Mouse (Mus musculus): ENCODE results near the gene Osbpl9. TPM values are rescaled to one million over a fixed set of nuclear protein-coding genes. Genes with fewer than 3 reads are reported as not detected.

The Osbpl9 gene
- total RNA-seq, 2 experiments from 2014 or later: 77.0 to 98.7 TPM

DNA sequence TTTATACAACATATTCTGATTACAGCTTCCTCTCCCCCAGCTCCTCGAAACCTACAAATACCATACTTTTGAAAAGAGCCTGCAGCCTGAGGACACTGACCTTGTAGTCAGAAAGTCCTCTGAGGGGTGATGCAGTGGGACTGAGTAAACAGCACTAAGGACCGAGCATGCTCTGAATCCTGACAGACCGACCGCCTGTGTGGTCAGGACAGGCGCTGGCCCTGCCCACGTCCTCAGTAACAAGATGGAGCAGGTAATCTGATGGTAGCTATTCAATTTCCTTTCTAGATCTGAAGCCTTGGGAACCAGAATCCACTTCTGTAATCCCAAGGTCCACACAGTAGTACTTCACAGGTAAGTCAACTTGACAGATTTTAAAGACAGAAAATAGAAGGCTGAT lies 93.1 kb downstream of the Osbpl9 start:
- DNase-seq (ENCODE audit: low spot score in 2 of 2): no peak

DNA sequence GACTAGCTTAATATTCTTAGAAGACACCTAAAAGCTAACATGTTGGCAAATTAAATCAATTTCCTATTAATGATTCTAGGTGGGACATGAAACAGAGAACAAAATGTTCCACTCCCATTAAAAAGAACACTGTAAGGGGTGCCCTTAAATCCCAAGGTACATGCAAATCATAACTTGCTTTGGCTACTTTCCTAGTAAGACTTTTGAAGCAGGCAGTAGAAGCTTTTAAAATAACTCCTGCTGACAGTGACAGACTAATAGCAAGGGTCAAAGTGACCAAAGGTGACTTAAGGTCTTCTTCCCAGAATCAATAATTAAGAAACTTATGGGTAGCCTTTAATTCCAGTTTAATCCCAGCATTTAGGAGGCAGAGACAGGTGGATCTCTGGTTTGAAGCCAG lies 95.5 kb downstream of the Osbpl9 start:
- no peak for DNase-seq (ENCODE audit: low spot score in 2 of 2)

GRCm38 (mm10) chr4:109106034-109106433 lies 96.0 kb downstream of the Osbpl9 start:
- DNase-seq (ENCODE audit: low spot score in 2 of 2): peak in 1 of 2 experiments; percentile 27

DNA sequence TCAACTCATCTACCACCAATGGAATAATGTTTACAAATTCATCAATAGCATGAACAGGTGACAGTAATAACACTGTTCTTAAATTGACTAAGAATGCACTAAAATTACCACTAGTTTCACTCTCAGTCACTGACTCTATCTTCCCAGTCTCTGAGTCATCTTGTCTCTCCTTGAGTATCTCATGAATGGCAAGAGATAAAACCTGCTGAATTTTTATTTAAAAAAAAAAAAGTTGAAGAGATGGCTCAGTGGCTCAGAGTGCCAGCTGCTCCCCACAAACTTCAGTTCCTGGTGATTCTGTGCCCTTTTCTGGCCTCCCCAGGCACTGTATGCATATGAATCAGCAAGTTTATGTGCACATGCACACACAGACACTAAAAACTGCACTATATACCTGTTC lies 96.8 kb downstream of the Osbpl9 start:
- no peak for DNase-seq (ENCODE audit: low spot score in 2 of 2)

DNA sequence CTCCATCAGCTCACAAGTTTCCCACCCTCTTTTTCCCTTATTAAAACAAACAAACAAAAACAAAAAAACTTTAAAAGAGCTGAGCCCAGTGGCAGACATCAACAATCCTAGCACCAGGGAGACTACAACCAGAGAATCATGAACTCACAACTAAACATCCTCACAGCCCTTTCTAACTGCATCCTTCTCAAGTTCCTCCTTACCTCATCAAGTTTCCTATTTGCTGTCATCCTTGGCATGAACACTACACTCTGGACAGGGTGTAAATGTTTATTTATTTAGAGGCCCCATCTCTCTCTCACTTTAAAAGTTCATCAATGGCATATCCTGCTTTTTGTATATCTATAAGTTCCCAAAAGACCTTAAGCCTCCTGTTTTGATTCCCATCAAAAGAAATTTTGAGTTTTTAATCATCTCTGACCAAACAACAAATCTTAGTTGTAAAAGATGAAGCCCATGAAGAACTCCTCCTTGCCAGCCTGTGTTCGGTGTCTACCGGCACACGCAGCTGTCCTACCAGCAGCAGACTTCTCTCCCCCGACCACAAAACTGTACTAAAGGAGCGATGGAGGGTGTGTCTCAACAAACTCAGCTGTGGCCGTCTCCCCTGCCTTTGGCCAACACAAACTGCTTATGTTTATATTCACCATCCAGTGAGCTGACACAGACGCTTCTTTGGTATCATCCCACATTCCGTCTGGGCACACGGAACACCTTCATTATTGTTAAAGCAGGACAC lies 98.8 kb downstream of the Osbpl9 start:
- no peak for DNase-seq (ENCODE audit: low spot score in 2 of 2)

GRCm38 (mm10) chr4:109102574-109102973 lies 99.5 kb downstream of the Osbpl9 start:
- no peak for DNase-seq (ENCODE audit: low spot score in 2 of 2)

DNA sequence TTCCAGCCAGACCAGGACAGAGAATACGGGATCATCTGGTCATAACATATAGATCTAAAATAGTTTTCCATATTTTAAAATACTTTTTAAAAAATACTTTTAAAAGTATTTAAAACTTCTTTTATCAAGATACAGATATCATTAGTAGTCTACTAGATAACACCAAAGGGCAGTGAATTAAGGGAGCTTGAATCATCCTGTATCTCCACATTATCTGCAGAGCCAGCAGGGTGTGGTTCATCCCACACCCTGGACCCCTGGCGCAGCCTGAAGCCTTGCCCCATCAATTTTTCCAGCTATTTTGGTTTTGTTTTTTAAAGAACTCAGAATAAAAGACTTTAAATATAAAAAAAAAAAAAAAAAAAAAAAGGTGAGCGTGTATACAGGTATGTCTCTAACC lies 103.2 kb downstream of the Osbpl9 start:
- DNase-seq (ENCODE audit: low spot score in 2 of 2): no peak

DNA sequence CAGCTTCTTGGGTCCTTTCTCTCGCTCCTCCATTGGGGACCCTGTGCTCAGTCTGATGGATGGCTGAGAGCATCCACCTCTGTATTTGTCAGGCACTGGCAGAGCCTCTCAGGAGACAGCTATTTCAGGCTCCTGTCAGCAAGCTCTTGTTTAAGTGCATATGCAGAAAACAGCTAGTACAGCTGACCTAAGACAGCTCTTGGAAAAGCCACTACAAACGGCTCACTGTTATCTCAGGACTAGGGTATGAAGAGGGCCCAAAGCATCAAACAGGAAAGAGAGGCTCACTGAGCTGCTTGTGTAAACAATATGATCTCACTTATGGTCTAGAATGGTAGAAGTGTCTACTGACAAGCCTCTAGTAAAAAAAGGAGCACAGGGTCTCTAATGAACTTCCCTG lies 107.8 kb downstream of the Osbpl9 start:
- DNase-seq (ENCODE audit: low spot score in 2 of 2): no peak

DNA sequence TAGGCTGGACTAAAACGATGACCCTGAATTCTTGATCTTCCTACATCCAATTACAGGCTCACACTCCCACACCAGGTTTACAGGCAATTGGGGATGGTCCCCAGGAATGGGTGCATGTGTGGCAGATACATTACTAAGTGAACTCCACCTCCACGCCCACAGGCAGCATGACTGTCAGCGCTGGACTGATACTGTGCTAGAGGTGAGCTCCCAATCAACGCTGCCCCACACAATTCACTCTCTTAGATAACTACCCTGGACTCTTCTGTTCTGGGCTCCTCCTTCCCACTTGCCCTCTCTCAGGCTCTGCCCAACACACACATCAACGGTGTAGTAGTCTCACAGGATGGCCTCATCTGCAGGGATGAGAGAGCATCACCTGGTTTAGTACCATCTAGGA lies 109.7 kb downstream of the Osbpl9 start:
- DNase-seq (ENCODE audit: low spot score in 2 of 2): no peak

DNA sequence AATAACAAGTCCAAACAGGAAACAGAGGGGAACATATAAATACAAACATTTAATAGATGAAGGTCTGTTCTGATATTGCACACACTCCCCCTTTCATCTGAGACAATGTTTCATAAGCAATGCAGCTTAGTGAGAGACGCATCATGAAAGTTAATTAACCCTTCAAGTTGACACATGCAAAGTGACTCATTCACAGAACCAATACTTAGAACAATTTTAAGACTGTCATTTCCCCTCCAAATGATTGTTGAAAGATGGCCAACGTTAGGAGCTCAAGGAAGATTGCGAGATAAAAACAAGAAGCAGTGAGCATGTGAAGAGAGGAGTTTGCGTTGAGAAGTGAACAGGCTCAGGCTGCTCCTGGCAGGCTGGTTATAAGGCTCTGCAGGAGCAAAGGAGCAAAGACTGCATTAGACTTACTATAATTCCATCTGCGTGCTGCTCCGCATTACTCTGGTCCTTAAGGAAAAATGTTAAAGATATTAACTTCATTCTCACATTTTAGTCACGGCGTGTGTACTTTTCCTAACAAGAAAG lies 110.8 kb downstream of the Osbpl9 start:
- no peak for DNase-seq (ENCODE audit: low spot score in 2 of 2)

GRCm38 (mm10) chr4:109089999-109090398 lies 112.1 kb downstream of the Osbpl9 start:
- no peak for DNase-seq (ENCODE audit: low spot score in 2 of 2)

- DNase-seq (ENCODE audit: low spot score in 2 of 2): no peak
Measured at GRCm38 (mm10) chr4:109089171-109089570, 112.9 kb downstream of the Osbpl9 start.

DNA sequence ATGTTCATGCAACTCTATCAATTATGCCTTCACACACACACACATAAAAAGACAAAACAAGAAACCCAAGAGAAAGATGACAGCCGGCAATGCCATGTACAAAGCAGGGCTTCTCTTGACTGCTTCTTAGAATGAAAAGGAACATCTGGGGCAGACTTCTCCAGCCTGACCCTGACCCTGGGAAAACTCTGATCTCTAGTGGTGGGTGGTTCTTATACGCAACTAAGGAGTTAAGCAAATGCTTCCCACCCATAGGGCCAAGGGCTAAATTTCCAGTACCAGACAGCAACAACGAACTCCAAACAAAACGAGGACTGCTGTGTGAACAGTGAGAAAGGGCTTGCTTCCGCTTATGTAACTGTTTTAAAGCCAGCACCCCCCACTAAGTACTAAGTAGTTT lies 122.0 kb downstream of the Osbpl9 start:
- no peak for DNase-seq (ENCODE audit: low spot score in 2 of 2)

DNA sequence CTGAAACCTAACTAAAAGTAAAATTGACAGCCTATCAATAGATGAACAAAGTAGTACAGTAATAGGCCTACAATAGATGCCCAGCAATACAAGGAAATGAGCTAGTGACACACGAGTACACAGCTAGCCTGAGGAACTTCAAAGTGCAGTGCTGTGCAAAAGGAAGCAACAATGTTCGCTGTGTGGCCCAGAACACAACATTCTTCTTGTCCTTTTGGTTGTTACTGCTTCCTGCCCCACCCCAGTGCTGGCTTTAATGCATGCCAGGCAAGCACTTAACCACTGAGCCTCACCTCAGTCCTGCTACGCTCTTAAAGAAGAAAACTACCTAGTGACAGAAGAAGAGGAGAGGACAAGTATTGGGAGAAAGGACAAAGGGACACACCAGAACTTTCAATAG lies 122.4 kb downstream of the Osbpl9 start:
- DNase-seq (ENCODE audit: low spot score in 2 of 2): no peak

DNA sequence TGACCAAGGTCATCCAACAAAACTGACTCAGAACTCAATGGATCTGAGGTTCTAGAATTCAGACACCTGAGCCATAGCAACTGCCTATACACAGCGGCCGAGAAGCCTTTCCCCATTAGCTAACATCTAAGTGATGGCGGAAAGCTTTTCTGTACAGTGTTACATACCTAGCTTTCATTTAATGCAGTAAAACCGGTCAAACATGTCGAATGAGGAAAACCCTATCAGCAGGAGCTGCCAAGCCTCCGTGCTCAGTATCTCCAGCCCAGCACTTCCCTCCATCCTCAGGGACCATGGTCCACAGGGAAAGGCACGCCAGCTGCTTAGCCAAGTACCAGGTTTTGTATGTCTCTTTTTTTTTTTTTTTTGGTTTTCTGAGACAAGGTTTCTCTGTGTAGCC lies 123.1 kb downstream of the Osbpl9 start:
- no peak for DNase-seq (ENCODE audit: low spot score in 2 of 2)

DNA sequence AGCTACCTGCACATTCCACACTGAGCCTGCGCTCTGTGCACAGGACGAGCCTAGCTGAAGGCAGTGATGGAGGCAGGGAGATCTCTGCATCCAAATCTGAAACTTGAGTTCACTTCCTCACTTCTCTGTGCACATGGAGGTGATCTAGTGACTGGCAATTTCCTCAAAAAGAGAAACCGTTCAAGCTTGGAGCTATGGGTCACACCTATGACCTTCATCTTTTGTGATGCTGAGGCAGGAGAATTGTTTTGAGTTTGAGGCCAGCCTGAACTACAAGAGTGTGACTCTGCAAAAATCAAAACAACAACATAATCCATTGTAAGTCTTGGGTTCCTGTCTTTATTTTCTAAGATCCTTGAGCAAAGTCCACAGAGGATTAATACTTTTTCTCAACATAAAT lies 128.8 kb downstream of the Osbpl9 start:
- no peak for DNase-seq (ENCODE audit: low spot score in 2 of 2)

DNA sequence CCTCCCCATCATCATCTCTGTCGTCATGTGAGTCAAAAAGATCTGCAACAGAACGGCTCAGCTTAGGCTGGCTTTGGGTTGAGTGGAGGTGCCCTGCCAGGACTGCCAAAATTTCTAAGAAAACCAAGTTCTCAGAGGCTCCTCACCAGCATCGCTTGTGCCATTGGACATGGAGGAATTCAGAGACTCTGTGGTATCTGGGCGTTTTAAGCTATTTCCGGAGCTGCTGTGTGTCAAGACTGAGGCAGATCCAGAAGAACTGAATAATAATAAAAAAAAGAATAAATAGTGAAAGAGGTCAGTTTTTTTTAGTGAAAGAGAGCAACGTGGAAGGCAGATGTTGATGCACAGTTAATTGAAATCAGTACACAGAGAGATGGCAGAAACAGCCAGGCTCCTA lies 129.2 kb downstream of the Osbpl9 start:
- DNase-seq (ENCODE audit: low spot score in 2 of 2): no peak

DNA sequence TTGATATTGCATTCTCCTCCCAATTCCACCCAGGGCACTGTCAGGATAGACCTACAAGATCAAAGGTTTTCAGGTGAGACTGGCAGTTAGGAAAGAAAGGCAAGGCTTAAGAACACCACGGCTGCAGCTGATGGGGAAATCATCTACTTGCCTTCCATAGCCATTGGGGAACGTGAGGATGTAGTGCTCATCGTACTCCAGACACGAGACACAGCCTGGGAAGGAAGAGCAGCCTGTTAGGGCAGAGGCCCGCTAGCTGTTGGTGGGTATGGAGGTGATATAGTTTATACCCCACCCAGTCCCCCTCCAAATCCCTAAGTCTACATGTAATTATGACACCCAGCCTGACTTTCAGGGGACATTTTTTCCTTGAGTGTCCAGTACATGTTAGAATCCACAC lies 136.4 kb downstream of the Osbpl9 start:
- DNase-seq (ENCODE audit: low spot score in 2 of 2): no peak

- DNase-seq (ENCODE audit: low spot score in 2 of 2): no peak
Measured at GRCm38 (mm10) chr4:109064941-109065340, 137.1 kb downstream of the Osbpl9 start.

GRCm38 (mm10) chr4:109059255-109059821 lies 142.7 kb downstream of the Osbpl9 start:
- no peak for DNase-seq (ENCODE audit: low spot score in 2 of 2)

GRCm38 (mm10) chr4:109057640-109058039 lies 144.4 kb downstream of the Osbpl9 start:
- no peak for DNase-seq (ENCODE audit: low spot score in 2 of 2)

DNA sequence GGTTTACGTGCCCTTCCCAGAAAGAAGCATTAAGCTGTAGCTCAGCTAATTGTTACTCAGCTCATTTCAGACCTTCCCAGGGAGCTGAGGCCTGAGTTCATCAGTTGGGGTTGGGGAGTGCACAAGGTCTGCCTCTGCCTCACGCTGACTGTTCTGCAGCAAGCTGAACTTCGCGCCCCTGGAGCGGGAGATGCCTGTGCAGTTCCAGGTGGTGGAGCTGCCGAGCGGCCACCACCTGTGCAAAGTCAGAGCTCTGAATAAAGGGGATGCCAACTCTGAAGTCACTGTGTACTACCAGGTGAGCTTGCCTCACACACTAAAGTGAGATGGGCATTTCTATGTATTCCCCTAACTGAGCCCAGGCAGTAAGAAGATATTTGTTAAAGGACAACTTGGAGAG lies 145.7 kb downstream of the Osbpl9 start:
- DNase-seq (ENCODE audit: low spot score in 2 of 2): no peak

DNA sequence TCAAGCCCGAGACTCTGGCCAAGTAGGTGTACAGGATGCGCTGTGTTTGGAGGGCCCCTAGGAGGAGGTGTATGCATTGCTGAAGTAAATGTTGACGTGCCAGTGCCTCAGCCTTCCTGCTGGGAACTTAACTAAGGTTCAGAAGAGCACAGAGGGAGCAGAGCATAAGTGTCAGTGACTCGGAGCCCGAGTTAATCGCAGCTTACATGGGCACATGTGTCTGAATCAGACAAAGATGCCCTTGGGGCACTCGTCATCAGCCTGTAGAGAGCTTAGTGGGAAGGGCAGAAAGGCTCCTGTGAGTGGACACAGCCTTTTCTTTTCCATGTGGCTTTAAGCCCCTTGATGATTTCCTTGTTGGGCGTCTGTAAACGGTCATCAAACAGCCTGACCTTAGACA lies 148.1 kb downstream of the Osbpl9 start:
- no peak for DNase-seq (ENCODE audit: low spot score in 2 of 2)
